Mouse (Mus musculus): ENCODE results near the gene Gm1527. TPM values are rescaled to one million over a fixed set of nuclear protein-coding genes. Genes with fewer than 3 reads are reported as not detected.
"Not testable (repeated sequence)": the region's sequence is repeated elsewhere in the genome, so short reads cannot be mapped to it uniquely, and the experiment has no call there.

Gene Gm1527
- polyA plus RNA-seq (2014; fragmentation: Nextera tagmentation; extraction: Ambion mirVana), result not detected in 2 replicates

DNA sequence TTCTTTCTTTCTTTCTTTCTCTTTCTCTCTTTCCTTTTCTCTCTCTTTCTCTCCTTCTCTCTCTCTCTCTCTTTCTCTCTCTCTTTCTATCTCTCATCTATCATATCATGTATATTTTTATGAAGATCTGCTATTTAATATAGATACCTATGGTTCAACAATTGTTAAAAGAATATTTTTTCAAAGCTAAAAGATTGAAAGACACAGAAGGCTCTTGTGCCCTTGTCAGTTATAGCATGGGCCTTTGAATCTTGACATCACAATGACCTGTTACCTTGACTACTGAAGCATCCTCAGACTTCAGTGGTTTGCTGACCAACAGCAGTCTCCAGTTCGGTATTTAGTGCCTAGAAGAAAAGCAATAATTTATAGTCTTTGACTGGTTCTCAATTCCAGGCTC lies at the start of gene Gm1527:
Gene Gm1527 (plus strand): TSS at position 301 of the 400 bp plus-strand sequence.
- Histone ChIP-seq H3K9me3 (ENCODE audit: control insufficient read depth, low read length) (no peaks in the 10 kb centered on the region), H3K9ac (ENCODE audit: low read length) (no peak within 1 kb of the TSS), H3K27me3 (replicated peaks; ENCODE audit: control insufficient read depth, insufficient read depth, low read length) (no peaks in the 10 kb centered on the region), H3K27ac (ENCODE audit: low read depth) (no peak within 1 kb of the TSS), H3K36me3 (ENCODE audit: control insufficient read depth, insufficient read depth, low read length) (no peaks in the 10 kb centered on the region), H3K4me1 (replicated peaks; ENCODE audit: control insufficient read depth, insufficient read depth, low read length) (no peaks in the 10 kb centered on the region), H3K4me3 (ENCODE audit: low read depth, low read length) (no peak within 1 kb of the TSS), H3K4me2 (ENCODE audit: low read length) (no peak within 1 kb of the TSS)
- ATAC-seq (replicated peaks; ENCODE audit: low FRiP score, low TSS enrichment, low read depth) (no peak), DNase-seq (ENCODE audit: low spot score) (no peak)
- WGBS, result 63% methylated on average over 1 of the region's 1 CpGs

DNA sequence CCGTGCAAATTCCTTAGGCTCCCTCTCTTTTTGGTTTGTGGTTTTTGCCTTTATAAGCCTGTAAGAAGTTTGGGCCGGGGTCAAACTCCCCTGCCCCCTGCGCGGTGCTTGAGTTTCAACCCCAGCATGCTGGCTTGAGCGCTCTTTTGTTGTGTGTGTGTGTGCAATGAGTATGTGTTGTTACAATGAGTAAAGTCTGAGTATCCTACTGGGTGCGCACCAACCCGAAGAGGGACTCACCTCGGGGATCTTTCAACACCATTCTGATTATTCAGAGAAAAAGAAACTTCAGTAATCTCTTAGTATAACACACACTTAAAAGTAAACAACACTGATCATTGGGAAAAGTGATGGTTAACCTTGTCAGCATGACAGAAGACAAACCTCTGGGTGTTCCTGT lies 49.2 kb upstream of the Gm1527 start:
- Histone ChIP-seq H3K27me3 (replicated peaks; ENCODE audit: control insufficient read depth, insufficient read depth, low read length) (no peaks in the 10 kb centered on the region), H3K27ac (ENCODE audit: low read depth) (no peak overlapping the region), H3K9me3 (ENCODE audit: control insufficient read depth, low read length) (no peaks in the 10 kb centered on the region), H3K4me3 (ENCODE audit: low read depth, low read length) (no peak overlapping the region), H3K9ac (ENCODE audit: low read length) (no peak overlapping the region), H3K4me1 (replicated peaks; ENCODE audit: control insufficient read depth, insufficient read depth, low read length) (no peaks in the 10 kb centered on the region), H3K4me2 (ENCODE audit: low read length) (no peak overlapping the region), H3K36me3 (ENCODE audit: control insufficient read depth, insufficient read depth, low read length) (no peaks in the 10 kb centered on the region)
- WGBS, result 42% methylated on average over 8 of the region's 8 CpGs
- DNase-seq (ENCODE audit: low spot score) (no peak), ATAC-seq (replicated peaks; ENCODE audit: low FRiP score, low TSS enrichment, low read depth) (no peak)

DNA sequence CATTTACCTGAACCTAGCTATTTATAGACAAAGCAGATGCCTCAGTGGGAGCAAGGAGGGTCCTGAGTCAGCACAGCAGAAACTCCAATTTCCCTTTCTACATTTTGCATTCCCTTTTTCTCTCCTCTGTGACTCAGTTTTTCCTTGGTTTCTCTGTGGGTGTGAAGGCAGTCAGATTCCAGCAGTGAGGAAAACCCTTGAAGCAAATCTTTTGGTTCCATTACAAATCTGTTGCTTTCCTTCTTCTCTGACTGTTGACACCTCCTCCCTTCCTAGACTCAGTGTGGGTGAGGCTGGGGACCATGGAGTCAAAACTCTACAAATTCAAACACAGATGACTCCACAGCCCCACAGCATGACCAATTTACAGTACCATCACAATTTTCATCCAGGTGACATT lies 45.3 kb upstream of the Gm1527 start:
- H3K27me3 ChIP-seq (replicated peaks; ENCODE audit: control insufficient read depth, insufficient read depth, low read length), result no peaks in the 10 kb centered on the region
- no peak overlapping the region for H3K4me3 ChIP-seq (ENCODE audit: low read depth, low read length)
- H3K4me1 ChIP-seq (replicated peaks; ENCODE audit: control insufficient read depth, insufficient read depth, low read length), result no peaks in the 10 kb centered on the region
- no peak overlapping the region for H3K4me2 ChIP-seq (ENCODE audit: low read length)
- H3K9me3 ChIP-seq (ENCODE audit: control insufficient read depth, low read length), result no peaks in the 10 kb centered on the region
- H3K36me3 ChIP-seq (ENCODE audit: control insufficient read depth, insufficient read depth, low read length), result no peaks in the 10 kb centered on the region
- DNase-seq (ENCODE audit: low spot score), result no peak
- no peak for ATAC-seq (replicated peaks; ENCODE audit: low FRiP score, low TSS enrichment, low read depth)
- no peak overlapping the region for H3K9ac ChIP-seq (ENCODE audit: low read length)
- H3K27ac ChIP-seq (ENCODE audit: low read depth), result no peak overlapping the region

DNA sequence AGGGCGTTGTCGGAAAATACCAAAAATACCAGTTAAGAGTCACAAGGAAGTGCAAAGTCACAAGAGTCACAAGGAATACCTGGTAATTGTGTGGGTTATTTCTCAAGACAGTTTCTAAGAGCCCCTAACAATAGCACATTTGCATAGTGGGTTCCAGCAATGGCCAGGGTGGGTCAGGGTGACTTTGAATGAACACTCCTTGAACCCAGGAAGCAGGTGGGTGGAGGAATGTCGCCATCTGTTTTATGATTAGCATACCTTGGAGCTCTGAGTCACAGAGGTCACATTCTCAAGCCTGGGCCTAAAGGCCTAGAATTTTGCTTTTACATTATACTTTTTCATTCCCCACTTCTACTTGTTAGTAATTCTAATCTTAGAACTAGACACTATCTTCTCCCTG lies 40.2 kb upstream of the Gm1527 start:
- 93% methylated on average over 3 of the region's 3 CpGs for WGBS
- H3K27ac ChIP-seq (ENCODE audit: low read depth); H3K36me3 ChIP-seq (ENCODE audit: control insufficient read depth, insufficient read depth, low read length); ATAC-seq (replicated peaks; ENCODE audit: low FRiP score, low TSS enrichment, low read depth); H3K4me1 ChIP-seq (replicated peaks; ENCODE audit: control insufficient read depth, insufficient read depth, low read length); H3K27me3 ChIP-seq (replicated peaks; ENCODE audit: control insufficient read depth, insufficient read depth, low read length); DNase-seq (ENCODE audit: low spot score); H3K9ac ChIP-seq (ENCODE audit: low read length); H3K4me2 ChIP-seq (ENCODE audit: low read length); H3K9me3 ChIP-seq (ENCODE audit: control insufficient read depth, low read length); H3K4me3 ChIP-seq (ENCODE audit: low read depth, low read length): not testable (repeated sequence)

- not testable (repeated sequence) for H3K27ac ChIP-seq (ENCODE audit: low read depth); H3K9ac ChIP-seq (ENCODE audit: low read length); H3K36me3 ChIP-seq (ENCODE audit: control insufficient read depth, insufficient read depth, low read length); H3K9me3 ChIP-seq (ENCODE audit: control insufficient read depth, low read length); H3K27me3 ChIP-seq (replicated peaks; ENCODE audit: control insufficient read depth, insufficient read depth, low read length); H3K4me2 ChIP-seq (ENCODE audit: low read length); H3K4me3 ChIP-seq (ENCODE audit: low read depth, low read length); H3K4me1 ChIP-seq (replicated peaks; ENCODE audit: control insufficient read depth, insufficient read depth, low read length); ATAC-seq (replicated peaks; ENCODE audit: low FRiP score, low TSS enrichment, low read depth)
- peak; percentile 27 for DNase-seq (ENCODE audit: low spot score)
Observed at GRCm38 (mm10) chr3:28859630-28860392, 32.6 kb upstream of the Gm1527 start.

DNA sequence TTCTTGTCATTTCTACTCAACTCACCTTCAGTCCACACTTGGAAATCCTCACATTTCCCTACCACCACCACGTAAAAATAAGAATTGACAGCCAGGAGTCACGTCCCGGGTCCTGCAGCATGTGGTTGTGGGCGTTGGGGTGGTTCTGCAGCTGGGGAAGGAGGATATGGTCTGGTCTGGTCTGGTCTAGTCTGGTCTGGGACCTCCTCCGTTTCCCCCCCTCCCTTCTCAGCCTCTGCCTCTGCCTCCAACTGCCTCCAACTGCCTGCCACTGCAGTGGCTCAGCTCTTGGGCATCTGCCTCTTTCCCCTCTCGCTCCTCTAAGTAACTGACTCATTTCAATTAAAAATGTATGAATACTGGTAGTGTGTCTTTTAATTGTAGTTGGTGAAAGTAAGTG lies 4.5 kb downstream of the Gm1527 start:
- not testable (repeated sequence) for H3K4me1 ChIP-seq (replicated peaks; ENCODE audit: control insufficient read depth, insufficient read depth, low read length); ATAC-seq (replicated peaks; ENCODE audit: low FRiP score, low TSS enrichment, low read depth); H3K9me3 ChIP-seq (ENCODE audit: control insufficient read depth, low read length); H3K36me3 ChIP-seq (ENCODE audit: control insufficient read depth, insufficient read depth, low read length); H3K27ac ChIP-seq (ENCODE audit: low read depth); H3K9ac ChIP-seq (ENCODE audit: low read length); DNase-seq (ENCODE audit: low spot score); H3K4me2 ChIP-seq (ENCODE audit: low read length); H3K27me3 ChIP-seq (replicated peaks; ENCODE audit: control insufficient read depth, insufficient read depth, low read length); H3K4me3 ChIP-seq (ENCODE audit: low read depth, low read length)
- WGBS, result 61% methylated on average over 6 of the region's 6 CpGs

DNA sequence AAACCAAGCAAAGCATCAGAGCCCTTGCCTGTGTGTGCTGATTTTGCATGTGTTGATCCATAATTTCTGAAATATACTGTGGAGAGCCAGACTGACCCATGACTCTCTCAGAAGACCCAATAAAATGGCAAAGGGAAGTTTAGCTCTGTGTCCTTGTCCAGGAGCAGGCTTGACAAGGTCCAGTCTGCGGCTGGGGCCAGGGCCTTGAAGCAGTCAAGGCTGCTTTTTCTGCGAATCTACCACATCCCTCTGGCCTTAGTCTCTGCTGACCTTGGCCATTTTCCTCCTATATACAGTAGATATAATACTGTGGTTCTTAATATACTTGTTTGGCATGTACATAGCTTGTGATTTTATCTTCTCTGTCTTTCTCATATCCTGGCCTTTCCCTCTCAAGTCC lies 73.5 kb downstream of the Gm1527 start:
- Histone ChIP-seq H3K4me1 (replicated peaks; ENCODE audit: control insufficient read depth, insufficient read depth, low read length) (no peaks in the 10 kb centered on the region), H3K9me3 (ENCODE audit: control insufficient read depth, low read length) (no peaks in the 10 kb centered on the region), H3K4me3 (ENCODE audit: low read depth, low read length) (no peak overlapping the region), H3K36me3 (ENCODE audit: control insufficient read depth, insufficient read depth, low read length) (no peaks in the 10 kb centered on the region), H3K9ac (ENCODE audit: low read length) (no peak overlapping the region), H3K4me2 (ENCODE audit: low read length) (no peak overlapping the region), H3K27me3 (replicated peaks; ENCODE audit: control insufficient read depth, insufficient read depth, low read length) (no peaks in the 10 kb centered on the region), H3K27ac (ENCODE audit: low read depth) (no peak overlapping the region)
- ATAC-seq (replicated peaks; ENCODE audit: low FRiP score, low TSS enrichment, low read depth) (no peak), DNase-seq (ENCODE audit: low spot score) (no peak)
- 92% methylated on average over 2 of the region's 2 CpGs for WGBS

GRCm38 (mm10) chr3:28968851-28969250 lies 76.4 kb downstream of the Gm1527 start:
- Histone ChIP-seq H3K9ac (ENCODE audit: low read length) (no peak overlapping the region), H3K27ac (ENCODE audit: low read depth) (no peak overlapping the region), H3K36me3 (ENCODE audit: control insufficient read depth, insufficient read depth, low read length) (no peaks in the 10 kb centered on the region), H3K4me2 (ENCODE audit: low read length) (no peak overlapping the region), H3K4me3 (ENCODE audit: low read depth, low read length) (no peak overlapping the region), H3K9me3 (ENCODE audit: control insufficient read depth, low read length) (no peaks in the 10 kb centered on the region), H3K27me3 (replicated peaks; ENCODE audit: control insufficient read depth, insufficient read depth, low read length) (no peaks in the 10 kb centered on the region), H3K4me1 (replicated peaks; ENCODE audit: control insufficient read depth, insufficient read depth, low read length) (no peaks in the 10 kb centered on the region)
- DNase-seq (ENCODE audit: low spot score) (peak; percentile 66), ATAC-seq (replicated peaks; ENCODE audit: low FRiP score, low TSS enrichment, low read depth) (no peak)
- under 1% methylated on average over 4 of the region's 4 CpGs for WGBS

All from intestine, embryonic 14.5 days (tissue).